Mouse (Mus musculus): ENCODE results near the gene Mas1. TPM values are rescaled to one million over a fixed set of nuclear protein-coding genes. Genes with fewer than 3 reads are reported as not detected.
A peak's percentile ranks its signal among the peaks of the same experiment; 100 is the strongest.

Mas1 gene
- polyA plus RNA-seq, 1 experiment from 2014 or later: not detected

DNA sequence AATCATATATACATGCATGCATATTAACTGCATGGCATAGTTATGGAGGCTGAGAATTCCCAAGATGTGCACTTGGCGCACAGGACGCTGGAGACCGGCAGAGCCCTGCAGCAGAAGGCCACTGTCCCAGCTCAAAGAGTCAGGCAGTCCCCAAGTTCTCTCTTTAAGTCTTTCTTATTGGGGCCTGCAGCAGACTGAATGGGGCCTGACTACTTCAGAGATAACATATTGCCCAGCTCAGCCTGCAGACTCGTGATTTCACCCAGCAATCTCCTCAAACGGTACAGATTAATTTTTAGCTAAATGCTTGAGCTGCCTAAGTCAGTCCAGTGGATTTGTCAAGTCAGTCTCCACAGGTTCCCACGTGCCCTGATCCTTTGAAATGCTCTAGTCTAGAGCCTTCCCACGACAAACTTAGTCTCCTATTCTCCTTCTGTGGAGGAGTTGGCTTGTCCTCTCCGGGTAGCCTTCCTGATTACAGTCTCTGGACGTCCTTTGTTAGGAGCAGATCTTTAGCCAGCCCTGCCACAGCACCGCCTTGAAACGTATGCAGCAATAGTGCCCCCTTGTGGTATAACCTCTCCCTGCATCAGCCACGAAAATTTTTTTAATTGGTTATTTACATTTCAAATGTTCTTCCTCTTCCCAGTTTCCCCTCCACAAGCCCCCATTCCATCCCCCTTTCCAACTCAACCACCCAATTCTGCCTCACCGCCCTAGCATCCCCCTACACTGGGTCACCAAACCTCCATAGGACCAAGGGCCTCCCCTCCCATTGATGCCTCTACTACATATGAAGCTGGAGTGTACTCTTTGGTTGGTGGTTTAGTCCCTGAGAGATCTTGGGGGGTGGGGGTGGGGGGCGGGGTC, 57.6 kb downstream of the Mas1 start:
- Histone ChIP-seq H3K36me3 (ENCODE audit: poor library complexity, severe bottlenecking) (no peaks in the 10 kb centered on the region), H3K4me2 (no peak overlapping the region), H3K9me3 (replicated peaks) (no peaks in the 10 kb centered on the region), H3K9ac (no peak overlapping the region), H3K27me3 (no peaks in the 10 kb centered on the region), H3K4me1 (no peaks in the 10 kb centered on the region), H3K4me3 (no peak overlapping the region), H3K27ac (no peak overlapping the region)
- 26% methylated on average over 14 of the region's 14 CpGs for WGBS
- peak; percentile 90 for ATAC-seq

DNA sequence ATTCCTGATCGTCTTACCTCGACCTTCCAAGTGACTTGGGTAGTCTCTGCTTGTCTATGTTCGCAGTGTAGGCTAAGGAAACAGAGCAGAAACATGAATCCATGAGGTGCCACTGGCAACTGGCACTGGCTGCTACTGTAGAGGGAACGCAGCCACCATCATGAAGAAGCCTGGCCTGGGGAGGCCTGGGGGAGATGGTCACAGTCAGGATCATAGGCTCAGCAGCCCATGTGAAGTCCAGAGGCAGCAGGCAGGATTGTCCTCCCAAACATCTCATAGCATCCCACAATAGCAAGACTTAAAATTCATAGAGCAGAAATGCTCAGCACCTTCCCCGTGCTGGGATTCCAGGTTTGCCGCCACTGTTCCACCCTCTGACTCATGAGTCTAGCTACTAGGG, 59.1 kb downstream of the Mas1 start:
- Histone ChIP-seq H3K36me3 (ENCODE audit: poor library complexity, severe bottlenecking) (no peaks in the 10 kb centered on the region), H3K27ac (no peak overlapping the region), H3K4me1 (no peaks in the 10 kb centered on the region), H3K4me2 (no peak overlapping the region), H3K27me3 (no peaks in the 10 kb centered on the region), H3K9me3 (replicated peaks) (no peaks in the 10 kb centered on the region), H3K9ac (no peak overlapping the region), H3K4me3 (no peak overlapping the region)
- WGBS: 85% methylated on average over 6 of the region's 6 CpGs
- ATAC-seq: no peak

DNA sequence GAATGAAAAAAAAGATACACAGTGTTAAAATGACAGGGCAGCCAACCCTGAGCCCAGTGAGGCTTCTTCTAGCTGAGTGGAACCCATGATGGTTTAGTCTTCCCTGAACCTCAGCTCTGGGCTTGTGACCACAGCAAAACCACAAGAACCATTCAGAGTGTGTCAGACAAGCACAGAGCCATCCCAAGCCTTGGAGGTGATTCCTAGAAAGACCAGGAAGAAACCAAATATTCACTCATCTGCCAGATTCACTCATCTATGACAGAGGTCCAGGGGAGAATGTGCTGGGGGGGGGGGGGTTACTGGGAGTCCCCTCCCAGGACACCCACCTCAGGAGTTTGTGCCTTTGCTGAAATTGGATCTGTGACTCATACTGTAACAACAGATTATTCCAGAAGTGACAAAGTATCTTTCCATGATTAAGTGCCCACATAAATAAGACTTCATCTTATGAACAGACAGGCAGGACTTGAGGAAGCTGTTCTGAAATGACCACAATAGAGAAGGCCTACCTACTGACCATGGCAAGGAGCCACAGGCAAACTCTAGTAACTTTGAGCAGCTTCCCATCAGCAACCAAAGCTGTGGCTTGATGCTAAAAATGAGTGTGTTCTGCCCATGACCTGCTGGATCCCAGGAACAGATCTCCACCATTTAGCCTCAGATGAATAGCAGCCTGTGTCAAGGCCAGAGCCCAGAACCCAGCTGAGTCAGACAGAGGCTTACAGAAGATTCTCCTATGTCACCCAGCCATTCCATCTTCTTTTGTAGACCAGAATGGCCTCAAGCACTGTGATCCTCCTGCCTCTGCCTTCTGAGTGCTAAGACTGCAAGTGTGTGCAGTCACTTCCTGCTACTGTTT, 63.1 kb downstream of the Mas1 start:
- no peak overlapping the region for H3K4me2 ChIP-seq
- H3K4me1 ChIP-seq: no peaks in the 10 kb centered on the region
- no peak overlapping the region for H3K27ac ChIP-seq
- no peak for ATAC-seq
- H3K27me3 ChIP-seq: no peaks in the 10 kb centered on the region
- no peak overlapping the region for H3K4me3 ChIP-seq
- no peaks in the 10 kb centered on the region for H3K9me3 ChIP-seq (replicated peaks)
- H3K36me3 ChIP-seq (ENCODE audit: poor library complexity, severe bottlenecking): no peaks in the 10 kb centered on the region
- no peak overlapping the region for H3K9ac ChIP-seq

DNA sequence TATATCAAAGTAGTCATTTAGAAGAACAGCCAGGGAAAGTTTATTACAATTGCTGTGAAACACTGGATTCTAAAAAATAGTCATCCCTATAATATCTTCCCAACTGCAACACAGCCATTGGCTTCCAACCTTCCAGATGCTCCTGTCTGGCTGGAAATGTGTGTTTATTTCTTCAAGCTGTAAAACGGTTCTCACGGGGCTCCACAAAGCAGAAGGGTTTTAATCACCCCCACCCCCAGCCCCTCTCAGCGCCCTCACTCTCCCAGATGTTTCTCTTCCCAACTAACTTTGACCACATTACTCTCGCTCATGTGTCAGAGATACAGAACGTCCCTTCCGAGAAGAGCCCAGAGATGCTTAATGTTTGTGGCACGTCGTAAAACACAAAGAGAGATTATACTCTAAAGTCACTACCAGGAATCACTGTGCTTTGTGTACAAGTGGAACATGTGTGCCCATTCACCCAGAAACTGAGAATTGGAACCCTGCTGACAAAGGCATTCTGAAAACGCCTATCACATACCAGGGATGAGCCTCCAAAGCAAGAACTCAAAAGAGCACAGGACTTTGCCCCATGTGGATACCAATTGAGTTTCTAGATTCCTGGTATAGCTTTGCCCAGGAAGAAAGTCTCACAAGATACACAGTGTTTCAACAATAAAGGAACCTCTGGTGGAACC, 65.9 kb downstream of the Mas1 start:
- H3K9ac ChIP-seq: no peak overlapping the region
- H3K36me3 ChIP-seq (ENCODE audit: poor library complexity, severe bottlenecking): no peaks in the 10 kb centered on the region
- no peak overlapping the region for H3K4me3 ChIP-seq
- no peaks in the 10 kb centered on the region for H3K9me3 ChIP-seq (replicated peaks)
- no peak for ATAC-seq
- no peak overlapping the region for H3K27ac ChIP-seq
- no peaks in the 10 kb centered on the region for H3K27me3 ChIP-seq
- WGBS: 62% methylated on average over 9 of the region's 9 CpGs
- no peaks in the 10 kb centered on the region for H3K4me1 ChIP-seq
- H3K4me2 ChIP-seq: no peak overlapping the region

DNA sequence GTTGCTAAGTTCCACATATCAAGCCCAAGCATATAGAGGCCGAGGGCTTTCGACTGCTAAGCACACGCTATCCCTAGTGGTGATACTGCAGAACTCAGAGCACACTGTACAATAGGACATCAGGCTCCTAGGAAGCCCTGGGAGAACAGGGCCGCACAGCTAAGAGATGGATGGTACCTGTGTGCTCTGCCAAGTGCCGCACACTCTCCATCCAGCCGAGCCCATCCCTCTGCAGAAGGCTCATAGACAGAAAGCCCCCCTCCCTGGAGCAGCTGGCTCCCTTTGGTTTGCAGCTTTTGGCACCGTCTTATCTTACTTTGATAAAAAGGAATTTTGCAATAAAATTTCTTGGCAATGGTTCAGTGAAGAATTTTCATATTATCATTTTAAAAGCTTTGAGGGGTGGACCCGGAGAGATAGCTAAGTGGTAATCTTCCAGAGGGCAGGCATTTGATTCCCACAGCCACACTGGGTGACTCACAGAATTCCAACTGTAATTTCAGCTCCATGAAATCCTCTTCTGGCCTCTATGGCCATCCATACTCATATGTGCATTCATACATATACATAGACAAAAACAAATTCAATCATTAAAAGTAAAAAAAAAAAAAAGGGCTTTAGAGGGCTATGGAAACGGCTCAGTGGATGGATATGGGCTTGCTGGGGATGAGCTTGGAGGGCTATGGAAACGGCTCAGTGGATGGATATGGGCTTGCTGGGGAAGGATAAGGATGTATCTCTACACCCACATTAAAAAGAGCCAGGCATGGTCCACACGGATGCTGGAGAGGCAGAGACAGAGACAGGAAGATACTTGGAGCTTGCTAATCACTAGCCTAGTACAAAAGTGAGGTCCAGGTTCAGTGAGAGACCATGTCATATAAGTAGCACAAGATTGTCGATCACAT, 68.3 kb downstream of the Mas1 start:
- Histone ChIP-seq H3K27ac (no peak overlapping the region), H3K9ac (no peak overlapping the region), H3K4me2 (no peak overlapping the region), H3K4me3 (no peak overlapping the region), H3K36me3 (ENCODE audit: poor library complexity, severe bottlenecking) (no peaks in the 10 kb centered on the region), H3K27me3 (no peaks in the 10 kb centered on the region), H3K9me3 (replicated peaks) (no peaks in the 10 kb centered on the region), H3K4me1 (no peaks in the 10 kb centered on the region)
- 89% methylated on average over 12 of the region's 12 CpGs for WGBS
- no peak for ATAC-seq

DNA sequence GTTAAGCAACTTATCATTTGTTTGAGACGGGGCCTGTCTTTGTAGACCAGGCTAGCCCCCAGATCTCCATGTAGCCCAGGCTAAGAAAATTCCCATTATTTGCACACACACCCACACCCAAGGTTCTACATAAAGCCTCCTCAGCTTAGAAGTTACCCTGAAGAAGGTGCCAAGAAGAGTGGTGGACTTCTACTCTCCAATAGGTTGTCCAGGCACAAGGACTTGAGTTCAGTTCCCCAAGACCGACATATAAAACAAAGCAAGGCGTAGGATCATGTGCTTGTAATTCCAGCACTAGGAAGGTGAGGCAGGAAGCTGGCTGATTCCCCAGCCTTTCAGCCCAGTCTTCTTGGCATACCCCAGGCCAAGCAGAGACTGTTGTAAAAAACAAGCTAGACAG, 69.4 kb downstream of the Mas1 start:
- Histone ChIP-seq H3K27me3 (no peaks in the 10 kb centered on the region), H3K36me3 (ENCODE audit: poor library complexity, severe bottlenecking) (no peaks in the 10 kb centered on the region), H3K27ac (no peak overlapping the region), H3K9ac (no peak overlapping the region), H3K9me3 (replicated peaks) (no peaks in the 10 kb centered on the region), H3K4me1 (no peaks in the 10 kb centered on the region), H3K4me3 (no peak overlapping the region), H3K4me2 (no peak overlapping the region)
- WGBS: 89% methylated on average over 3 of the region's 3 CpGs
- ATAC-seq: no peak

DNA sequence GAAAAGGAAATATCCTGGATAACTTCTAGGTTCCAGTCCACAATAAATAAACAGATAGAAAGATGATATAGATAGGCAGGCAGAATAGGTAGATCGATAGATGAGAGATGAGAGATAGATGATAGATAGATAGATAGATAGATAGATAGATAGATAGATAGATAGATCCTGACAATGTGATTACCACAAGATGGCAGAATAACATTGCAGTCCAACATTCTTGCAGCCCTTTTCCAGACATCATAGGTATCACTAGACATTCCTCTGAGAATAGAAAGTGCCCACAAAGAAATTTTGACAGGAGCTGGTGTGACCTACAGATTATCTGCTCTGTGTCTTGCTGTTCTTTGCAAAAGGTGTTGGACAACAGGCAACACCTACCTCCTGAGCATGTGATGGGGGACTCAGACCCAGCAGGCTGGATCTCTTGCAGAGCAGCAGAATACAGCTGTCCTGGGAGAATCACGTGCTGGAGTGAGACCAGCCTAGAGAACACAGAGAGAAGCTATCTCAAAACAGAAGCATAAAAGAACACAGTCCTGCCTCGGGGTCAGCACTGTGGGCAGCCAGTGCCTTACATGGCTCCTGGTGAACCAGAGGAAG, 70.4 kb downstream of the Mas1 start:
- WGBS: 82% methylated on average over 3 of the region's 3 CpGs
- Histone ChIP-seq H3K27me3 (no peaks in the 10 kb centered on the region), H3K9ac (no peak overlapping the region), H3K4me3 (no peak overlapping the region), H3K4me1 (no peaks in the 10 kb centered on the region), H3K36me3 (ENCODE audit: poor library complexity, severe bottlenecking) (no peaks in the 10 kb centered on the region), H3K27ac (no peak overlapping the region), H3K9me3 (replicated peaks) (no peaks in the 10 kb centered on the region), H3K4me2 (no peak overlapping the region)
- ATAC-seq: no peak

DNA sequence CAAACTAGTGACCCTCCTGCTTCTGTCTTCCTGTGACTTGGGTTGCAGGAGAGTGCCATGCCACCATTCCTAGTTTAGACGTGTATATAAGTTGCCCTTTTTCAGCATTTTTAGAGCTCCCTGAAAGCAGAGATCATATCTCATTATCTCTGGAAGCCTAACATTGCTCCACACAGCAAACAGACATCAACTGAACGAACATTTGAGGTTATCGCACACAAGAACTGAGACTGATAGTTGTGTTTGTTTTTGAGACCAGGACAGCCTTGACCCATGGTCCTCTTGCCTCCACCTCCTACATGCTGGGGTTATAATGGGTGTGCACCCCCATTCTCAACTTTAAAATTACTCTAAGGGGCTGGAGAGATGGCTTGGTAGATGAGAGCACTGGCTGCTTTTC, 71.3 kb downstream of the Mas1 start:
- H3K4me1 ChIP-seq: peaks cover 3% of the 10 kb centered on the region
- H3K9me3 ChIP-seq (replicated peaks): no peaks in the 10 kb centered on the region
- H3K4me2 ChIP-seq: no peak overlapping the region
- H3K27me3 ChIP-seq: no peaks in the 10 kb centered on the region
- no peak overlapping the region for H3K9ac ChIP-seq
- ATAC-seq: no peak
- no peak overlapping the region for H3K4me3 ChIP-seq
- 92% methylated on average over 3 of the region's 3 CpGs for WGBS
- no peak overlapping the region for H3K27ac ChIP-seq
- H3K36me3 ChIP-seq (ENCODE audit: poor library complexity, severe bottlenecking): no peaks in the 10 kb centered on the region

DNA sequence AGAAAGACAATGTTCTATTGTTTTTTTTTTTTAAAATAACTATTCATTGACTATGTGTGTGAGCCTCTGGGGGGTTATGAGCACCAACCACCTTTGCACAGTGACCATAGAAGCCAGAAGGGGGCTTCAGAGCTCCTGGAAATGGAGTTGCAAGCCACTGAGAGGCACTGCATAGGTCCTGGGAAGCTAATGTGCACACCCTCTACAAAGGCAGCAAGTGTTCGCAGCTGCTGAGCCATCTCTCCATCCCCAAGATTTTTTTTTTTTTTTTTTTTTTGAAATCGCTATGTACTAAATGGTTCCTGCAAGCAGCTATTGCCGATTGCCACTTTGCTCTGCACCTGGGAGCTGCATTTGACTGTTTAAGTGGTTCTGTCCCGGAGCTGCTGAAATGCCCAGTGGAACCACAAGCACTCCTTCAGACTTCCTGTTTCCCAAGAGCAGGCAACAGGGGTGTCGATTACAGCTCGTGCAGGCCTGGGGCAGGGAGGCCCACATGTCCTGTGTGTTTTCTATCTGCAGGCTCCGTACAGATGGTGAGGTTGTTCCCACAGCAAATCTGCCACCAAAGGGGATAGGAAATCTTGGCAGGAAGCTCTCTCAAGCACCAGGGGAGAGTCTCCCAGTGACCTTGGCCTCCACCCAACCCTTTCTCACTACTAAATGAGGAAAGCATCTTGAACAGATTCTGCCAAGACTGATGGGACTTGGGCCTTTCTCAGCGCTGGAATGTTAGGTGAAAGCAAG, 74.1 kb downstream of the Mas1 start:
- WGBS: 82% methylated on average over 8 of the region's 8 CpGs
- H3K9me3 ChIP-seq (replicated peaks): 0 out of 2 replicates have a peak, but pooled peaks cover under 1% of the 10 kb centered on the region

DNA sequence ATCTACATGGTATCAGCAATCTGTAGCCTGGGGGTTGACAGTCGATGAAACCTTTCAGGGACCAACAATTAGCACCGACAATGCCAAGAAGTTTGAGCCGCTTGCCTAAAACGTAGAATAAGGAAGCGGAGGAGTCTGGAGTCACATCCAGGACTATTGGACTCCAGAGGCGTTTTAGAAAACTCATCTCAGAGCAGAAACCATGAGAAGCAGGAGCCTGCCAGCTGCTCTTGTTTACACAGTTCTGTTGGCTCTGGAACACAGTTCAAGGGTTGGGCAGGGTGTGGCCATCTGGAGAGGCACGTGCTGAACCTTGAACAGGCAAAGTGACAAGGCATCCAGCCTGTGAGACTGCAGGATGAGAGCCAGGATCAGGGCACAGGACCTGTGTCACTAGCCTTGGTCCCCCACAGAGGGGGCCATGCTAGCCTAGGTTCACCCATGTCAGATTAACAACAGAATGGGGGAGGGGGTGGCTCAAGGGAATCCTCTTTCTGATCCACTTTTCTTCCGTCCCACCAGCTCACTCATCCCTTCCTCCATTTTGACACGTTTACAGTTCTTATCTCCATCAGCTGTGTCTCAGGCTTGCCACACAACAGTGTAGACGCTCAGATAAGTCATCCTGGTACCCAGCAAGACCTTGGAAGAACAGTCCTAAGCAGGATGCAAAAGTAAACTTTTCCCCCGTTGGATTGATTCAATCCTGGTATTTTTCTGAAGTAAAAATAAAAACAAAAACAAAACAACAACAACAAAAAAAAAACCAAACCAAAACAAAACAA, 75.3 kb downstream of the Mas1 start:
- Histone ChIP-seq H3K9me3 (replicated peaks) (0 out of 2 replicates have a peak, but pooled peaks cover 6% of the 10 kb centered on the region), H3K27ac (no peak overlapping the region), H3K4me2 (no peak overlapping the region), H3K36me3 (ENCODE audit: poor library complexity, severe bottlenecking) (no peaks in the 10 kb centered on the region; the same call in 1 of the 2 replicates), H3K27me3 (no peaks in the 10 kb centered on the region), H3K4me3 (no peak overlapping the region), H3K4me1 (peaks cover 20% of the 10 kb centered on the region), H3K9ac (no peak overlapping the region)
- ATAC-seq: no peak
- WGBS: 84% methylated on average over 11 of the region's 11 CpGs

More for the DNA sequence above, 74.1 kb downstream of the Mas1 start:
- Histone ChIP-seq H3K9ac (no peak overlapping the region), H3K4me2 (no peak overlapping the region), H3K27me3 (no peaks in the 10 kb centered on the region), H3K36me3 (ENCODE audit: poor library complexity, severe bottlenecking) (no peaks in the 10 kb centered on the region), H3K4me1 (peaks cover 20% of the 10 kb centered on the region), H3K27ac (no peak overlapping the region), H3K4me3 (no peak overlapping the region)
- no peak; the same call in 1 of the 2 replicates for ATAC-seq
